Mouse (Mus musculus): Measurements from ENCODE around the gene Sctr. TPM values are rescaled to one million over a fixed set of nuclear protein-coding genes. Genes with fewer than 3 reads are reported as not detected.

Sctr gene
- polyA plus RNA-seq, 1 experiment from 2014 or later, result not detected

- no peaks in the 10 kb centered on the region for H3K36me3 ChIP-seq (ENCODE audit: control insufficient read depth, insufficient read depth, low read length)
- DNase-seq (ENCODE audit: low spot score) (peak; percentile 83), ATAC-seq (ENCODE audit: insufficient number of reproducible peaks, low FRiP score, low TSS enrichment, low read depth) (peak; percentile 79)
- no peak within 1 kb of the TSS for H3K27ac ChIP-seq (replicated peaks; ENCODE audit: low read depth, low read length)
- no peaks in the 10 kb centered on the region for H3K4me1 ChIP-seq (ENCODE audit: control insufficient read depth, insufficient read depth, low read length)
- peak within 1 kb of the TSS; percentile 33 for H3K4me3 ChIP-seq (ENCODE audit: low read depth, low read length)
- no peak within 1 kb of the TSS for H3K9ac ChIP-seq (ENCODE audit: low read length)
- peak within 1 kb of the TSS; percentile 65 for H3K4me2 ChIP-seq (ENCODE audit: low read depth, severe bottlenecking)
- H3K27me3 ChIP-seq (ENCODE audit: control insufficient read depth, insufficient read depth, low read length), result no peaks in the 10 kb centered on the region
- WGBS, result 5% methylated on average over 30 of the region's 30 CpGs
- H3K9me3 ChIP-seq (ENCODE audit: control insufficient read depth, low read length), result no peaks in the 10 kb centered on the region
These were observed 9.7 kb upstream of the Sctr start, which contains the start of gene Cfap221 for GRCm38 (mm10) chr1:119996798-119997581. Cfap221 (minus strand) TSS chr1:119997234.

GRCm38 (mm10) chr1:119997644-119998043 lies 9.1 kb upstream of the Sctr start:
- WGBS, result 35% methylated on average over 5 of the region's 5 CpGs
- Histone ChIP-seq H3K9ac (ENCODE audit: low read length) (no peak overlapping the region), H3K4me2 (ENCODE audit: low read depth, severe bottlenecking) (peak overlapping the region; percentile 65), H3K27ac (replicated peaks; ENCODE audit: low read depth, low read length) (no peak overlapping the region), H3K27me3 (ENCODE audit: control insufficient read depth, insufficient read depth, low read length) (no peaks in the 10 kb centered on the region), H3K4me3 (ENCODE audit: low read depth, low read length) (peak overlapping the region; percentile 33; the same call in 1 of the 2 replicates), H3K4me1 (ENCODE audit: control insufficient read depth, insufficient read depth, low read length) (no peaks in the 10 kb centered on the region), H3K9me3 (ENCODE audit: control insufficient read depth, low read length) (no peaks in the 10 kb centered on the region), H3K36me3 (ENCODE audit: control insufficient read depth, insufficient read depth, low read length) (no peaks in the 10 kb centered on the region)
- ATAC-seq (ENCODE audit: insufficient number of reproducible peaks, low FRiP score, low TSS enrichment, low read depth) (peak; percentile 22; the same call in 1 of the 2 replicates), DNase-seq (ENCODE audit: low spot score) (peak; percentile 44)

- Histone ChIP-seq H3K9me3 (ENCODE audit: control insufficient read depth, low read length) (no peaks in the 10 kb centered on the region), H3K27me3 (ENCODE audit: control insufficient read depth, insufficient read depth, low read length) (peaks cover 30% of the 10 kb centered on the region), H3K36me3 (ENCODE audit: control insufficient read depth, insufficient read depth, low read length) (no peaks in the 10 kb centered on the region), H3K9ac (ENCODE audit: low read length) (0 out of 2 replicates have a peak overlapping the region, but pooled peaks have one; percentile 27), H3K27ac (replicated peaks; ENCODE audit: low read depth, low read length) (no peak overlapping the region), H3K4me2 (ENCODE audit: low read depth, severe bottlenecking) (peak overlapping the region; percentile 73; the same call in 1 of the 2 replicates), H3K4me3 (ENCODE audit: low read depth, low read length) (peak overlapping the region; percentile 35; the same call in 1 of the 2 replicates), H3K4me1 (ENCODE audit: control insufficient read depth, insufficient read depth, low read length) (no peaks in the 10 kb centered on the region)
- ATAC-seq (ENCODE audit: insufficient number of reproducible peaks, low FRiP score, low TSS enrichment, low read depth) (no peak), DNase-seq (ENCODE audit: low spot score) (no peak)
- WGBS, result 28% methylated on average over 11 of the region's 11 CpGs
These were observed 1.3 kb downstream of the Sctr start for GRCm38 (mm10) chr1:120007851-120008588.

GRCm38 (mm10) chr1:120012638-120013037 lies 5.9 kb downstream of the Sctr start:
- DNase-seq (ENCODE audit: low spot score) (no peak), ATAC-seq (ENCODE audit: insufficient number of reproducible peaks, low FRiP score, low TSS enrichment, low read depth) (no peak)
- Histone ChIP-seq H3K4me3 (ENCODE audit: low read depth, low read length) (no peak overlapping the region), H3K27ac (replicated peaks; ENCODE audit: low read depth, low read length) (no peak overlapping the region), H3K4me1 (ENCODE audit: control insufficient read depth, insufficient read depth, low read length) (no peaks in the 10 kb centered on the region), H3K27me3 (ENCODE audit: control insufficient read depth, insufficient read depth, low read length) (peaks cover 13% of the 10 kb centered on the region), H3K36me3 (ENCODE audit: control insufficient read depth, insufficient read depth, low read length) (no peaks in the 10 kb centered on the region), H3K9me3 (ENCODE audit: control insufficient read depth, low read length) (no peaks in the 10 kb centered on the region), H3K9ac (ENCODE audit: low read length) (no peak overlapping the region), H3K4me2 (ENCODE audit: low read depth, severe bottlenecking) (no peak overlapping the region)
- 85% methylated on average over 12 of the region's 12 CpGs for WGBS

- H3K4me3 ChIP-seq (ENCODE audit: low read depth, low read length), result no peak overlapping the region
- H3K4me2 ChIP-seq (ENCODE audit: low read depth, severe bottlenecking), result no peak overlapping the region
- ATAC-seq (ENCODE audit: insufficient number of reproducible peaks, low FRiP score, low TSS enrichment, low read depth), result no peak
- no peak overlapping the region for H3K27ac ChIP-seq (replicated peaks; ENCODE audit: low read depth, low read length)
- H3K9ac ChIP-seq (ENCODE audit: low read length), result no peak overlapping the region
- no peaks in the 10 kb centered on the region for H3K36me3 ChIP-seq (ENCODE audit: control insufficient read depth, insufficient read depth, low read length)
- peak; percentile 81 for DNase-seq (ENCODE audit: low spot score)
- no peaks in the 10 kb centered on the region for H3K9me3 ChIP-seq (ENCODE audit: control insufficient read depth, low read length)
- H3K27me3 ChIP-seq (ENCODE audit: control insufficient read depth, insufficient read depth, low read length), result peaks cover 8% of the 10 kb centered on the region
- H3K4me1 ChIP-seq (ENCODE audit: control insufficient read depth, insufficient read depth, low read length), result no peaks in the 10 kb centered on the region
These were observed 6.4 kb downstream of the Sctr start for GRCm38 (mm10) chr1:120013111-120013510.

GRCm38 (mm10) chr1:120016240-120016639 lies 9.5 kb downstream of the Sctr start:
- no peaks in the 10 kb centered on the region for H3K27me3 ChIP-seq (ENCODE audit: control insufficient read depth, insufficient read depth, low read length)
- DNase-seq (ENCODE audit: low spot score) (no peak), ATAC-seq (ENCODE audit: insufficient number of reproducible peaks, low FRiP score, low TSS enrichment, low read depth) (no peak)
- no peaks in the 10 kb centered on the region for H3K9me3 ChIP-seq (ENCODE audit: control insufficient read depth, low read length)
- 86% methylated on average over 2 of the region's 2 CpGs for WGBS
- no peaks in the 10 kb centered on the region for H3K36me3 ChIP-seq (ENCODE audit: control insufficient read depth, insufficient read depth, low read length)
- no peak overlapping the region for H3K4me2 ChIP-seq (ENCODE audit: low read depth, severe bottlenecking)
- H3K9ac ChIP-seq (ENCODE audit: low read length), result no peak overlapping the region
- H3K27ac ChIP-seq (replicated peaks; ENCODE audit: low read depth, low read length), result no peak overlapping the region
- H3K4me3 ChIP-seq (ENCODE audit: low read depth, low read length), result no peak overlapping the region
- H3K4me1 ChIP-seq (ENCODE audit: control insufficient read depth, insufficient read depth, low read length), result no peaks in the 10 kb centered on the region

- H3K27ac ChIP-seq (replicated peaks; ENCODE audit: low read depth, low read length), result no peak overlapping the region
- H3K9me3 ChIP-seq (ENCODE audit: control insufficient read depth, low read length), result no peaks in the 10 kb centered on the region
- ATAC-seq (ENCODE audit: insufficient number of reproducible peaks, low FRiP score, low TSS enrichment, low read depth) (no peak), DNase-seq (ENCODE audit: low spot score) (no peak)
- no peak overlapping the region for H3K9ac ChIP-seq (ENCODE audit: low read length)
- no peak overlapping the region for H3K4me2 ChIP-seq (ENCODE audit: low read depth, severe bottlenecking)
- H3K27me3 ChIP-seq (ENCODE audit: control insufficient read depth, insufficient read depth, low read length), result no peaks in the 10 kb centered on the region
- H3K4me1 ChIP-seq (ENCODE audit: control insufficient read depth, insufficient read depth, low read length), result no peaks in the 10 kb centered on the region
- H3K4me3 ChIP-seq (ENCODE audit: low read depth, low read length), result no peak overlapping the region
- H3K36me3 ChIP-seq (ENCODE audit: control insufficient read depth, insufficient read depth, low read length), result no peaks in the 10 kb centered on the region
- WGBS, result 61% methylated on average over 3 of the region's 3 CpGs
These were observed 12.2 kb downstream of the Sctr start for GRCm38 (mm10) chr1:120018900-120019299.

- ATAC-seq (ENCODE audit: insufficient number of reproducible peaks, low FRiP score, low TSS enrichment, low read depth) (no peak), DNase-seq (ENCODE audit: low spot score) (no peak)
- 95% methylated on average over 12 of the region's 12 CpGs for WGBS
- Histone ChIP-seq H3K36me3 (ENCODE audit: control insufficient read depth, insufficient read depth, low read length) (no peaks in the 10 kb centered on the region), H3K9me3 (ENCODE audit: control insufficient read depth, low read length) (no peaks in the 10 kb centered on the region), H3K4me1 (ENCODE audit: control insufficient read depth, insufficient read depth, low read length) (no peaks in the 10 kb centered on the region), H3K27me3 (ENCODE audit: control insufficient read depth, insufficient read depth, low read length) (no peaks in the 10 kb centered on the region), H3K4me3 (ENCODE audit: low read depth, low read length) (no peak overlapping the region), H3K9ac (ENCODE audit: low read length) (no peak overlapping the region), H3K4me2 (ENCODE audit: low read depth, severe bottlenecking) (no peak overlapping the region), H3K27ac (replicated peaks; ENCODE audit: low read depth, low read length) (no peak overlapping the region)
These were observed 12.7 kb downstream of the Sctr start for GRCm38 (mm10) chr1:120019428-120019827.

Data from limb, embryonic 11.5 days (tissue).